Mouse (Mus musculus) heart, embryonic 14.5 days (tissue): ENCODE data around the gene Mks1. TPM values are rescaled to one million over a fixed set of nuclear protein-coding genes. Genes with fewer than 3 reads are reported as not detected.

Experiments
- polyA plus RNA-seq: library from polyadenylated mRNA; unstranded; fragments of >200 nt; fragmentation: Nextera tagmentation; extraction: Ambion mirVana; gene quantifications from 2 replicates; pipeline ENCODE4 v1.2.1, GENCODE M21; 2014

The Mks1 gene
- polyA plus RNA-seq, 1 experiment from 2014 or later, result 6.5 TPM

Other genes starting within 250 kb of the Mks1 start
- gene Hsf5, start 236.1 kb upstream of the Mks1 start, polyA plus RNA-seq, result 0.13 and 0.15 TPM in 2 replicates
- gene Rnf43, start 190.5 kb upstream of the Mks1 start, polyA plus RNA-seq, result 0.47 and 0.55 TPM in 2 replicates
- 116 and 124 TPM in 2 replicates for gene Supt4a, start 115.7 kb upstream of the Mks1 start, polyA plus RNA-seq
- gene Tspoap1, start 92.7 kb upstream of the Mks1 start, polyA plus RNA-seq, result 0.09 and 0.26 TPM in 2 replicates
- gene Mpo, start 59.6 kb upstream of the Mks1 start, polyA plus RNA-seq, result 0.09 and 1.00 TPM in 2 replicates
- gene Lpo, start 24.9 kb upstream of the Mks1 start, polyA plus RNA-seq, result 0.11 TPM in 1 of 2 replicates, not detected in the other
- gene Epx, start 22.3 kb downstream of the Mks1 start, polyA plus RNA-seq, result 0.19 and 0.63 TPM in 2 replicates
- gene Olfr462, start 39.1 kb downstream of the Mks1 start, polyA plus RNA-seq, result not detected in 2 replicates
- gene Olfr463, start 44.2 kb downstream of the Mks1 start, polyA plus RNA-seq, result not detected in 2 replicates
- not detected in 2 replicates for gene Olfr464, start 67.8 kb downstream of the Mks1 start, polyA plus RNA-seq
- gene Dynll2, start 134.3 kb downstream of the Mks1 start, polyA plus RNA-seq, result 15.7 and 17.3 TPM in 2 replicates
- 192 and 199 TPM in 2 replicates for gene Srsf1, start 194.2 kb downstream of the Mks1 start, polyA plus RNA-seq
- 23.9 and 26.2 TPM in 2 replicates for gene Vezf1, start 215.1 kb downstream of the Mks1 start, polyA plus RNA-seq
- gene Cuedc1, start 244.8 kb downstream of the Mks1 start, polyA plus RNA-seq, result 14.3 and 17.0 TPM in 2 replicates